Mouse (Mus musculus): ENCODE results near the gene Ddr1.

DNA sequence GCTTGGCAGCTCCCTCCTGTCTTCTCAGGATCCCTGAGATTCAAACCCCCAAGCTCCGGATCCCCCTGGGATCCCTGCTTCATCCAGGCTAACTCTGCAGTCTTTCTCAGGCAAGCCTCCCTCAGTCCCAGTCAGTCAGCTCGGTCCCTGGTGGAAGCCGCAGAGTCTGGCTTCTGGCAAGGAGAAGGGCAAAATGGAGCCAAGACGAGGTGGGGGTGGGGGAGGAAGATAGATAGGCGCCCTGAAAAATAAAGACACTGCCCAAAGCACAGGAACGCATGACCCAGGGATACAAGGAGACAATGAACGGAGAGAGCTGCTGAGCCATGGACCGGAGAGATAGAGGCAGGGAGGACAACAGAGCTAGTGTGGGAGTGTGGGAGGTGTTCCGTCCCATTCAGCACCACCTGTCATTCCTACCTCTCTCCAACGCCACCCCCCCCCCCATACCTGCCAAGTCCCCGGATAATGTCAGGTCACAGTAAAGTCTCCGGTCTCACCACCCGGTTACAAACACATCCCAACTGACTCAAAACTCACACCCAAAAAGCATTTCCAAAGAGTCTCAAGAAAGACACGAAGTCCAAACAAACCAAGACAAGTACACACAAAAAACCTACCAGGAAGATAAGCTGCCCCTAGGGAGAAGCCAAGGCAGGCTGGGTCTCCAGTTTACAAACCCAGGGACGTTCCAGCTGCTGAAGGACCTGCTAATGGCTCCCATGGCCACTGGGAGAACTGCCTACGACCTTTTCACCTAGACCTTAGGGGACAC, 3.0 kb downstream of the Ddr1 start:
- TF ChIP-seq POLR2A (IDR thresholded peaks at IDR 0.05; ENCODE audit: insufficient read depth, low read length) (no peak), CTCF (IDR thresholded peaks at IDR 0.05; ENCODE audit: low read depth, low read length) (no peak)

All from ES-Bruce4 (cell line).